Mouse (Mus musculus) cerebellum, adult 9-11 months (tissue): ENCODE data around the gene Pold2.
"Not testable (repeated sequence)": the region's sequence is repeated elsewhere in the genome, so short reads cannot be mapped to it uniquely, and the experiment has no call there.

Experiments
- DNase-seq: peaks from one replicate; pipeline ENCODE4 v3.0.0; 2022

Pold2 gene

DNA sequence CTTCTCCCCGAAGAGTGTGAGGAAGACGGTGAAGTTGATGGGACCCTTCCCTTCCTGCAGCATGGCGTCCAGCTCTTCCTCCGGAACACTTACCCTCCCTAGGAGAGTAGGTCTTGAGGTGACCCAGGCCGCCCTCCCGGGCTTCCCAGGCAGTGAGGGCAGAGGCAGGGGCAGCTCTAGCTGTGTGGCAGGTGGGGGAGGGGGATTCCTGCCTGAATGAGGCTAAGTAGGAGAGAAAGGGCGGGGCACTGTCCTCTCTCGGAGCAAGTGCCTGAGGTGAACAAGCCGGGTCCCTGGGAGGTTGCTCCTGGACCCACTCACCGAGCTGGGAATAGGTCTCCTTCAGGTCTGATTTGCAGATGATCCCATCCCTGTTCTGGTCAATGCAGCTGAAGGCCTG lies 19.7 kb upstream of the Pold2 start:
- DNase-seq: no peak

DNA sequence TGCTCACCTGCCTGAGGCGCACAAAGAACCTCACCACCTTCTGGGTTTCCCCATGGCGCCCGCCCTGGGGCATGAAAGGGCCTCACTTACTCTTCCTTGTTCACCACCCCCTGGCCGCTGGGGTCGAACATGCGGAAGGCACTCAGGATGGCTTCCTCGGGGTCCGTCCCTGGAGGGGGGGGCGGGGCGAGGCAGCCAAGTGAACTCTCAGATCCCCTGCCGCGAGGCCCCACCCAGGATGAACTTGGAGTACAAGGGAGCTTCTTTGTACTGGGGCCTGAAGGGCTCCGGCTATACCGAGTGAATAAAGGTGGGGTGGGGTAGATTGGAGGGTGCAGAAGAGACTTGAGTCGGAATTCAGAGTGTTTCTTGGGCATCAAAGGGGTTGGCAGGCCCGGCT lies 19.1 kb upstream of the Pold2 start:
- DNase-seq: no peak

DNA sequence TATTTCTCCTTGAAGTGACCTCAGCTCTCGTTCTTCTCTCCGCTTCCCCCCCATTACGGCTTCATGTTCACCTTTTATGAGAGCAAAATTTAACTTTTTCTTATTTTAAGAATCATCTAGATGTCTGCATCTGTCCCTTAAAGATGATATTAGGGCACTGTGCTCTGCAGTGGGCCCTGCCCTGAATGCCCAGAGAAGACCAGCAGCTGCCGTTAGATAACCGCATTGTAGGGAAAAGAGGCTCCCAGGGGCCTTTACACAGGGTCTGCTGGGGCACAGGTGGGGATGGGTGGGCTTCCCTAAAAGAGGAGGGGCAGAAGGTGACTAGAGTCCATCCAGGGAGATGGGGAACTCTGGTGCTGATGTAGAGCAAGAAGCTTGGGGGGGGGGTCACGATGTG lies 15.7 kb upstream of the Pold2 start:
- no peak for DNase-seq

DNA sequence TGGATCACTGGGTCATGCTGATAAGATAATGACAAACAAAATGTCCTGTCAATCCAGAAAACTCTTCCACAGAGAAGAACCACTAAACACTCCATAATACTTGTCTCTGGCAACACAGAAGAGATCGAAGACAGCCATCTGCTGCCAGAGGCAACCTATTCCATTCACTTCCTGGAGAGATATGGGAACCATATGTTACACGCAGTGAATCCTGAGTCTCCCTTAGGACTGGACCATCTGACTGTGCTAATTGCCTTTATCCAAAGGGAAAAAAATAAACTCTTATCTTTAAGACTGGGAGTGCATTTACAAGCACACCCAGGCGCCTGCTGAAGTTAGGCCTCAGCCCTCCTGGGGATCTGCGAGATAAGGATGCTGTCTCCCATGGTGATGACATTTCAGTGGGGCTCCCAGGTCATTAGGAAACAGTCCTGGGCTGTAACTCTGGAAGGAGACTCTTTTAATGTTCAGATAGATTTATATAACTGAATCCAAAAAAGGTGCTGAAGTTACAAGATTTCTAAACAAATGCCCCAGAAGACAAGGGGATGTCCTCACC lies 14.8 kb upstream of the Pold2 start:
- no peak for DNase-seq

DNA sequence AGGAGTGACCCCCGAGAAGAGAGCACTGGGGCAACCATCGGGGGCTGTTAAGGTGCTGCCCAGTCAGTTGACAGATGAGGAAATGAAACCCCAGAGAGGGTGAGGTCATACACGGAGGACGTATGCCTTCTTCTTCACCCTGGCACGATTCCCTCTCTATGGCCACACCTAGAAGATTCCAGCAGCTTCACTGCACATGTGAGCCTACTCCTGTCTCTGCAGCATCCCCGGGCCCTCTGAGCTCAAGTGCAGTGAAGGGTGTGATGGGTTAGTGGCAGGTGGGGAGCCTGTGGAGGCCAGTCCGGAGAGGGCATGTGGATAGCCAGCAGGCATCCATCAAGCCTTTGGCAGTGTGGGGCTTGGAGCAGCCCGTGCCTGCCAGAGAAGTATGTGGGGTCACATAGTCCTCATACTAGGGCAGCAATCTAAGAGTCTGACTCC lies 14.1 kb upstream of the Pold2 start:
- DNase-seq: peak; percentile 86

DNA sequence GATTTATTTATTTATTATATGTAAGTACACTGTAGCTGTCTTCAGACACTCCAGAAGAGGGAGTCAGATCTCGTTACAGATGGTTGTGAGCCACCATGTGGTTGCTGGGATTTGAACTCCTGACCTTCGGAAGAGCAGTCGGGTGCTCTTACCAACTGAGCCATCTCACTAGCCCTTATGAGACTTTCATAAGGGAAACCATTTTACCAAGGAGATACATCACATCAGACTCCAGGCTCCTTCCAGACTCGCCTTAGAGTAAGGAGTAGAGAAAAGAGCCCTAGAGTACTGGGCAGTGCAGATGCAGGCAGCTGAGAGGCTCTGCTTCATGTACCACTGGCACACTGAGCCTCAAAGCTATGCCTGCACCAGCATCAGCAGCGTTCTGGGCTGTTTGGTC lies 10.5 kb upstream of the Pold2 start:
- DNase-seq: not testable (repeated sequence)

DNA sequence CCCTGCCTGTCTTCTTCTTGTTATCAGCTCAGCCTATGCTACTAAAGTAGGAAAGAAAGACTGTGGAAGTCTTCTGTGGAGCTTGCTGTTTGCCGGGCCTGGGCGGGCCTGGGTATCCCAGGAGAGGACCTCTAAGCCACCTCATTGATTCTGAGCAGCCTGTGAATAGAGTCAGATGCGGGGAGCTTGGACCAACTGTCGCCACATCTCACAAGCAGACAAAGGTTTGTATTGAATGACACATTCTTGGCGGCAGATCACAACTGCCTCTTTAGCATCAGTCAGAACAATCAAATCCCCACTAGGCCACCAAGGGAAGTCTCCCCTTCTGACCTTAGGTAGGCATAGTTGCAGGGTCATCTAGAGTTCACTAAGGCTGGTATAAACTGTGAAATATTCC lies 9.2 kb upstream of the Pold2 start:
- no peak for DNase-seq

DNA sequence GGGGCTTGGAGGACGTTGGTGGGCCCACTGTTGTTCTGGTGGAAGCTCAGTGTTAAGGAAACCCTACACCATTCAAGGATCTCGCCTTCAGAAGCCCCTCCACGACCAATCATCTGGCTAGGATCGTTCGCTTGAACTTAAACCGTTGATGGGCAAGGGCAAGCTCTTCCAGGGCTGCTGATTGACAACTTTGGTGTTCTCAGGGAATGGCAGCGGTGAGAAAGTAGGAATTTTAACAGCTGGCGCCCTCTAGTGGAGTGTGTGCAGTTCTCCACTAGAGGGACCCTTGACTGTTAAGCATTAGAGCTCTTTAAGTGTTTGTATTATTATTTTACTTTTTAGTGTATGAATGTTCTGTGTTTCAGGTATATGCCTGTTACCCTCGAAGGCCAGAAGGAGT lies 8.1 kb upstream of the Pold2 start:
- DNase-seq: no peak

DNA sequence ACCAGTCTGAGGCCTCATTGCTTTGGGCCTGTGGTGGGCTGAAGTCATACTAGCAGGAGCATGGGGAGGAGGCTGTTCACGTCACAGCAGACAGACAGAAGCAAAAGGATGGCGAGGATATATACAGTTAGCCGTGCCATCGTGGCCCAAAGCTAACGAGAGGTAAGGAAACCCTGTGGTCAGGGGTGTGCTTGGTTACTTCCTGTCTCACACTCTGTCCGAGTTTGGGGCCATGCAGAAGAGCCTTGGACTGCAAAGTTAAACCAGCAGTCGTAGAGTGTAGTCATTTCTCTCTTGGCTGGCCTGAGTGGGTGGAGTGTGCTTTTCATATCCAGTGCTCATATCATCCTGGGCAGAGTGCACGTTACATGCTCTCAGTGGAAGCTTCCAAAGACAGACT lies 4.4 kb upstream of the Pold2 start:
- no peak for DNase-seq

DNA sequence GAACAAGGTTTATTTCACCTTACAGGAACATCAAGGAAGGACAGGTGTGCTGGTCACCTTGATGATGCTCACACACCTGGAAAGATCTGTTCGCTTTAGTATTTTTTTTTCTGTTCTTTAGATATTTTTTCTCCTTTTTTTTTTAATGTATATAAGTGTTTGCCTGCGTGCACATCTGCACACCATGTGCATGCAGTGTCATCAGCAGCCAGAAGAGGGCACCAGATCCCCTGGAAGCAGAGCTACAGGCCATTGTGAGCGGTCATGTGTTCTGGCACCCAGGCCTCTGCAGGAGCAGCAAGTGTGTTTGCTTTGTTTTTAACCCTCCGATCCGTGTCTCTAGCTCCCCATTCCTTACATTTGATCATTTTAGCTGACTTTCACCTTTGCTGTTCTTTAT lies 1.8 kb upstream of the Pold2 start:
- peak; percentile 67 for DNase-seq

DNA sequence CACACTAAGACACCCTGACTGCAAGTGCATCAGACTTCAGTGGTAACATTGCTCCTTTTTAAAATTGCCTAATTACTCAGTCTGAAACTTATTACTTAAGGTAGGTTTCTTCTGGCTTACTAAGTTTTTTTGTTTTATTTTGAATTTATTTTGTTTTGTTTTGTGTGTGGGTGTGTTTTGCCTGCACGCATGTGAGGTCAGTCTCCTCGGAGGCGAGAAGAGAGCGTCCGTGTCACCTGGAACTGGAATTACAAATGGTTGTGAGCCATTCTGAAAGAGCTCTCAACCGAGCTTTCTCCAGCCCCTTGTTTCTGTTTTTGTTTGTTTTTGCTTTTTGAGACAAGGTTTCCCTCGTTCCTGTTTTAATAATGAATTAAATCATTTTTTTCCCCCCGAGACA lies 569 bp upstream of the Pold2 start:
- no peak for DNase-seq

DNA sequence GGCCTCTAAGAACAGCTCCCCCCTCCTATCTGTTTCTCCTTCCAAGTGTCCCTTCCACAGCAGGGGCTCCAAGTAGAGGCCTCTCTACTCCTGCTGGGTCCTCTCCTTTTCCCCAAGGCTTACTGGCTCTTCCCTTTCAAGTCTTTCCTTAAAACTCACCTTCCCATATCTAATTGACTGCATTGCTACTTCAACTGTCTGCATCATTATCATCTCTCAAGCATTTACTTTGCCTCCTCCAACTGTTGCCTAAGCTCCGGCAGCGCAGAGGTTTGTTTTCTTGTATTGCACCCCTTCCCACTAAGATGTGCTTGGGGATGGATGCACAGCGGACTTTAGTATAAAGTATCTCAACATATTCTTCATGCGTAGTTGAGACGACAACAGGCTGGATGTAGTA lies 671 bp downstream of the Pold2 start:
- no peak for DNase-seq

DNA sequence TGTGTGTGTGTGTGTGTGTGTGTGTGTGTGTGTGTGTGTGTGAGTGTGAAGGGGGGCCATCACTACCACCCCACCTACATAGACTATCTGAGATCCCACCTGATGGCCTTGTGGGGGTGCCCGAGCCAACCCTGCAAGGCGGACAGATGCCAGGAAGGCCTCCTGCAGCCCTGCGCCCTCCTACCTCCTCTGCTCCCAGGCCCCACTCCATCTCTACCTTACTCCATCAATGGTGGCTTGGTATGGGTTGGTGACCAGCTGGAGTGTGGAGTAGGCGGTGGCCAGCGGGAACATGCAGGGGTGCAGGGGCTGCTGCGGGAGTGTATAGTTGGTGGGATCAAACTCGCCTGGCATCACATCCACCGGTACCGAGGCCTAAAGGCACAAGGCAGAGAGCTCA lies 4.9 kb downstream of the Pold2 start:
- no peak for DNase-seq

DNA sequence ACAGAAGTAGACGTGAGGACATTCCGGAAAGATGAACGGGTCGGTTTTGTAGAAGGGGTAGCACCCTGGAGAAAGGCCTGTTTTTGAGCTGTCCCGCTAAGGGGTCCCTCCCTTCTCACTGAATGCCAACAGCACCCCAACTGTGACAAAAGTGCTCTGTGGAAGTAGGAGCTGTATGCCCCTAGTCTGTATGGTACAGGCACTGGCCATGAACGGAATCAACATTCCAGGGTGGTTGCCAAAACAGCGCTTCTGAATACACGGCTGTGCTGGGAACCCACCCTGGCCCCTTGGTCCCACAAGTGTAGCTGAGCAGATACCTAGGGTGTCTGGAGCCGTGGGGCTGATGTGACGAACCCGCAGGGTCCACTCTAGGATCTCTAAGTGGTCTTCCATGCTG lies 5.4 kb downstream of the Pold2 start:
- no peak for DNase-seq

DNA sequence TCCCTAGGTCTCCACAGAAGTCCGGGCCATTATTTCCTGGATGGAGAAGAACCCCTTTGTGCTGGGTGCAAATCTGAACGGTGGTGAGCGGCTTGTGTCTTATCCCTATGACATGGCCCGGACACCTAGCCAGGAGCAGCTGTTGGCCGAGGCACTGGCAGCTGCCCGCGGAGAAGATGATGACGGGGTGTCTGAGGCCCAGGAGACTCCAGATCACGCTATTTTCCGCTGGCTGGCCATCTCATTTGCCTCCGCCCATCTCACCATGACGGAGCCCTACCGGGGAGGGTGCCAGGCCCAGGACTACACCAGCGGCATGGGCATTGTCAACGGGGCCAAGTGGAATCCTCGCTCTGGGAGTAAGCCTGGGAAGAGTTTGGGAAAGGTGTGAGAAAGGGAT lies 8.0 kb downstream of the Pold2 start:
- DNase-seq: no peak

DNA sequence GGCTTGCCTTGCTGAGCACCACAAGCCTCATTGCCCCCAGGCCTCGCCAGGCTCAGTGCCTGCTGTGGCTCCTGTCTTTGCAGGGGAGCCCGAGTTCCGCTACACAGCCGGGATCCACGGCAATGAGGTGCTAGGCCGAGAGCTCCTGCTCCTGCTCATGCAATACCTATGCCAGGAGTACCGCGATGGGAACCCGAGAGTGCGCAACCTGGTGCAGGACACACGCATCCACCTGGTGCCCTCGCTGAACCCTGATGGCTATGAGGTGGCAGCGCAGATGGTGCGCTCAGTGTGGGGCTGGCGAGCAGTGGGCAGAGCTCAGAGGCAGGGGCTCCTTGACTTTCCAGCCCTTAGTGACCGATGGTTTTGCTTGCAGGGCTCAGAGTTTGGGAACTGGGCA lies 8.8 kb downstream of the Pold2 start:
- no peak for DNase-seq

DNA sequence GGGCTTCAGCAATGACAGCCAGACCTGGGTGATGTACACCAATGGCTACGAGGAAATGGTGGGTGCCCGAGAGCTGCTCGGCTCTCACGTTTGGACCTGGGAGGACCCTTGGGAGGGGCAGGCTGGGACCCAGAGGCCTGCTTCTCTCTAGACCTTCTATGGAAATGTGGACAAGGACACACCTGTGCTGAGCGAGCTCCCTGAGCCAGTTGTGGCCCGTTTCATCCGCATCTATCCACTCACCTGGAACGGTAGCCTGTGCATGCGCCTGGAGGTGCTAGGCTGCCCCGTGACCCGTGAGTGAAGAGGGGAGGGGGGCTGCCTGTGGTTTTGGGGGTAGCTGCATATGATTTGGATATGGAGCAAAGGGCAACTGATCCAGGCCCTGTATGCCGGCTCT lies 9.8 kb downstream of the Pold2 start:
- DNase-seq: no peak

DNA sequence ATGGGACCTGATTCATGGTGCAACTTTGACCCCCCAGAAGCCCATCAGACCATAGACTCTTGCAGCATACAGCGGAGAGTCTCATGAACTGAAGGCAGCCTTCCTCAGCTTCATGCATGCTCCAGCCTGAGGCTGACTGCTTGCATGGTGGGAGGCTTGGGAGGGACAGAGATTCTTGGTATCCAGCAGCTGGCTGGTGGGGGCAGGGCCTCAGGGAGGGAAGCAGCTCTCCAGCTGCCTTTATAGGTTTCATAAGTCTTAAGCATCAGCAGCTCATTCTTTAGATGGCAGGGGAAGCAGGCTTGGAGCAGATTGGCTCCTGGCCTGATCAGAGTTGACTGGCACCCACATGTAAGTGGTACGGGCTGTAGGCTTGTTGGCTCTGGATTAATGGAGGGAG lies 10.9 kb downstream of the Pold2 start:
- DNase-seq: no peak

DNA sequence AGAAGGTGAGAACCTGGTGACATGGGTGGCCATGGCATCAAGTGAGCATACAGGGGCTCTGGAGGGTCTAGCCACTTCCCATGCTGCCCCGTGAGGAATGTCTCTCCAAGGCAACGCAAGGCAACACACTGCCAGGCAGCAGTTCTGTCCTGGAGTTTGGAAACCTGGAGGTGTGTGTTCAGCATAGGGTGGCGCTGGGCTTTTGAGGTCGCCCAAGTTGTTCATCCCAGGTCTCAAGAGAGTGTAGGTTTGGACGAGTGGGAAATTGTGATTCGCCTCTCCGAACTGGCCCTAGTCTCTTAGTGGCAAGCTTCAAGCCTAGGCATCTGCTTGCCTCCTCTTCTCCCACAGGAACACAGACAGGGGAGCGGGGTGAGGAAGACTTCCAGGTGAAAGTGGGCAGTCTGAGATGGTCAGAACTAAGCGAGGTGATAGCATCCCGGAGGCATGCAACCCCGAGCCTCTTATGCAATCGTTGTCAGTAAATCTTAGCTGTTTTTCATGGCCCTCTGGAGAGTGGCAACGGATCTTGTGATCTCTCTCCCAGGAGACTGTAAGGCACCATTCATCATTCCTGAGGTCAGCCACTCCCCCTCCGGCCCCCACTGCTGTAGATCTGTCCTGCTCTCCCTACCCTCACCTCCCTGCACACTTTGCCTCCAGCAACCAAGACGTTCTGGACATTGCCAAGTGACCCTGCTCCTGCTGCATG lies 15.5 kb downstream of the Pold2 start:
- no peak for DNase-seq

DNA sequence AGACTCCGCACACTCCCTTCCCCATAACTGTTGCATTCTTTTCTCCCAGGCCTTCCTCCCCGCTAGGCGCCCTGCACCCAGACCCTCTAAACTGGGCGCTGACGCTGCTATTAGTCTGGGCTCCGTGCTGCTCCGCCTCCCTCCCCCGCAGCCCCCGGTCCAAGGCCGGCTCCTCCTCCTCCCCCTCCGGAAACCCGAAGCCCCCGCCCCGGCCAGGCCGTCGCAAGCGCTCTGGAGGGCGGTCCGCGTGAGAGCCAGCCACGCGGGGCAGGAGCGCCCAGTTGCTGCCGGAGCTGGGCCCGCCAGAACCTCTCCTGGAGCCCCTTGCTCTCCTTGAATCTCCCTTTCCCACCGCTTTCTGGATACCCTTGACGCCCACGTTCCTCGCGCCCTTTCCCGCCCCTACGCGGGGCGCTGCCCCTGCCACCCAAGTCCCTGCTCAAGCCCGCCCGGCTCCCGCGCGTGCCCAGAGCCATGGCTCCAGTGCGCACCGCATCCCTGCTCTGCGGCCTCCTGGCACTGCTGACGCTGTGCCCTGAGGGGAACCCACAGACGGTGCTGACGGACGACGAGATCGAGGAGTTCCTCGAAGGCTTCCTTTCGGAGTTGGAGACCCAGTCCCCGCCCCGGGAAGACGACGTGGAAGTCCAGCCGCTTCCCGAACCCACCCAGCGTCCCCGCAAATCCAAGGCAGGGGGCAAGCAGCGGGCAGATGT lies 16.3 kb downstream of the Pold2 start, which contains the start of gene Aebp1:
TSS of gene Aebp1 (plus strand) at position 270 of the 716 bp plus-strand sequence.
- DNase-seq: no peak

DNA sequence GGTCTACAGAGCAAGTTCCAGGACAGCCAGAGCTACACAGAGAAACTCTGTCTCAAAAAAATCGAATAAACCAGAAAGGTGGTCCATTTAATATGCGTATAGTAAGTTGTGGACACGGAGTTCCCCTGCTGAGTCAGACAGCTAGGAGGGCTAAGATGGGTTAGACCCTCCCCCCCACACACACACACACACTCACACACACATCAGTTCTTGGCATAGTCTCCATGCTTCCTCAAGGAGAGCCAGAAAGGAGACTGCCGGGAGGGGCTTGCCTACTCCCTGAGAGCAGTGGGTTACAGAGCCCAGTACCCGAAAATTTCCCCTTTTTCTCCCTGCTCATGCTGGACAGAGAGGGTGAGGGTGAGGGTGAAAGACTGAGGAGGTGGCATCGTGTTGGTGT lies 17.5 kb downstream of the Pold2 start:
- DNase-seq: no peak

DNA sequence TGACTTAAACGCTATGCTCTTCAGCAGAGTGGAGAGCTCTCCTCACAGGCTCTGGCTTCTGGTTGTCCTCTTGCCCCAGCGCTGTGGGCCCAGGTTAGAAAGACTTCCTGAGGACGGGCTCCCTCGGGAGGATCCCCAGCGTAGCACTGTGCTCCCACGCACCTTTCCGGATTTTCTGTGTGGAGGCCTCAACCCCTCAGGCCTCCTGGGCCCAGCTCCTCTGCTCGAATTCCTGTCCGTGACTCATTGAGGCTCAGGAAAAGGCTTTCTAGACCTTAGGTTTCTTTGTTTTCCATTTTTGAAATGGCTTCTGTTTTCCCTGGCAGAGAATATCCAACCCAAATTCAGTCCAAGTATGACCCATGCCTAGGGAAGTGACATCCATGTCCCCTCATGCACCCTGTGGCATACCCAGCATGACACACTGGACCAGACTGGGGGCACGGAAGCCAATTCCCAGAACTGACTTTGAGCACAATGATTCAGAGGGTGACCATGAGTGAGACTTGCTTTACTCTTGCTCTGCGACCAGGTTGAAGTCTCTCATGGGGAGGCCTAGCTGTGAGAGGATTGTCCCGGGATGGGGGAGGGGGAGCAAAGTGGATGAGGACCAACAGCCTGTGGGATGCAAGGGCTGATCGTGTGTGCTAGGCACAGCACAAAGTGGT lies 18.1 kb downstream of the Pold2 start:
- DNase-seq: no peak

DNA sequence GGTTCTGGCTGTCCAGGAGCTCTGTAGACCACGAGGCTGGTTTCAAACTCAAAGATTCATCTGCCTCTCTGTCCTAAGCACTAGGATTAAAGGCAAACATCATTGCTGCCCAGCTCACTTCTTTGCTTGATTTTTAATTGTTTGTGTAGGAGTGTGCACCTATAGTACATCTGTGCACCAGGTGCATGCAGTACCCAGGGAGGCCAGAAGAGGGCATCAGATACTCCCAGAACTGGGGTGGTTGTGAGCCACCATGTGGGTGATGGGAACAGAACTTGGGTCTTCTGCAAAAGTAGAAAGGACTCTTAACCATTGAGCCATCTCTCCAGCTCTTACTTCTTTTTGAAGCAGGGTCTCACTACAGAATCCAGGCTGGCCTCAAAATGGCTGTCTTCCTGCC lies 19.4 kb downstream of the Pold2 start:
- DNase-seq: no peak
